In the genomic region with DNA sequence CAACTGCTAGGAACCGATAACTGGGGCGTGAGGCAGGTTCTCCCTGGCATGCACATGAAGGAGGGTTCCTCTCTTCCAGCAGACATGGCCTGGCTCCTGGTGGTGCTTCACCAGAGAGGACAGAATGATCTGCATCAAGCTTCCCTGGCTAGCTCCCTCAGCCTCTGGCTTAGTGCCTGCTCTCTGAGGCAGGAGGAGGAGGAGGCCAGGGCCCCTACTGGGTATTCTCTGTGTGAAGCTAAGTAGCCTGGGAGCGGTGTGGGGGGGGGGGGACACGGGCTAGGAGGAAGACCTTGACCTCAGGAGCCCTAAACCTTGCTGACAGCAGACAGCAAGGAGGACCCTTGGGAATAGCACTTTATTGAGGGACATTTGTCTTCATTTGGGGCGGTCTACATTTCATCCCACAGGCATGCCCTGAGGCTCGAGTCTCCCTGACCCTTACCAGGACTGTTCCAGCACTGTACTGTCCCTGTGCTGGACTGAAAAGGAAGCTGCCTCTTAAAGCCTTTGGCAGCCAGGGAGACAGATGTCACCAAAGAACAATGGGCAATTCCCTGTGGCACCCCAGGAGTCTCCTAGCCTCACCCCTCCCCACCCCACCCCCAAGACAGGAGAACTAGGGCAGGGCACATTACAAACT, we compare ENCODE assay signal across 8 mouse cellular contexts.
DNase-seq lines count a peak whose midpoint lies in the region; TF ChIP-seq lines count a peak whose summit lies in the region.

No protein-coding gene starts in this region.

- intact Hi-C loops in left cerebral cortex, adult 2 months (cut with DNase I) = loop anchor here (10.0 kb wide), 2 partner anchors 341 to 411 kb away; no protein-coding TSS in a partner anchor

- no peak for TF ChIP-seq CTCF in left cerebral cortex, adult 2 months (IDR thresholded peaks at IDR 0.05)

- H3K4me3 ChIP-seq in left cerebral cortex, adult 2 months = no peak overlapping the region

- DNase-seq in adrenal gland, postnatal 14 days = peak; percentile 18
- DNase-seq in adrenal gland, postnatal 4 days (ENCODE audit: low spot score in 2 of 2) = no peak
- peak; percentile 30 to 33 for DNase-seq in right cerebral cortex, postnatal 10 days (ENCODE audit: low spot score in 2 of 2)
- no peak for DNase-seq in right cerebral cortex, adult 18-20 months
- peak; percentile 46 to 53 for DNase-seq in kidney, postnatal 4 days
- DNase-seq in liver = no peak
- DNase-seq in cerebellum, postnatal 4 days (ENCODE audit: low spot score in 2 of 2) = no peak
- DNase-seq in left cerebral cortex, adult 2 months (ENCODE audit: extremely low spot score in 1 of 2, low spot score in 2 of 2) = no peak

- H3K27ac ChIP-seq in left cerebral cortex, adult 2 months = no peak overlapping the region

Comparison
In these comparisons a context has a peak if more than half of its experiments do, and no peak if none do; other contexts are left out.
1. DNase-seq: peak in adrenal gland, postnatal 14 days (single experiment), right cerebral cortex, postnatal 10 days (2 of 2) and kidney, postnatal 4 days (2 of 2); none in adrenal gland, postnatal 4 days (0 of 2), right cerebral cortex, adult 18-20 months (single experiment), liver (single experiment), cerebellum, postnatal 4 days (0 of 2) and left cerebral cortex, adult 2 months (0 of 2).